Mouse (Mus musculus): ENCODE data around the gene Pate1.

The Pate1 gene

DNA sequence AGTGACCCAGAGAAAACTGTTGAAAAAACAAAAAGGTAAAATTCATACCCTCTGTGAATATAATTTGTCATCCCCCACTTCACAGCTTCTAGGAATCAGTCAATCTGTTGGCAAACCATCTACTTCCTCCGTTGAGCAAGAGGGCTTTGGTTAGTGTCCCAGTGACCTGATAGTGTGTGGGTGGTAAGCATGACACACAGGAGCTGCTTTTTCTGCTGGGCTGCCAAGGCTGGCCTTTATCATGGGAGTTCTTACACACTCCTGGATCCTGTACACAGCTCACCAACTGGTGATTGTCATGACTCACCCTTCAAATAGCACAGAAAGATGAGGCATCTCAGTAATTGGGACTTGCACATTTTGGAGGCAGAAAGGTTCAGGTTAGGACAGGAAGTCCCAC lies at the start of gene Pate1:
Gene Pate1, minus strand, starts transcription at position 378 of the 400 bp plus-strand sequence.
- no peak for DNase-seq (ENCODE audit: low spot score)

DNA sequence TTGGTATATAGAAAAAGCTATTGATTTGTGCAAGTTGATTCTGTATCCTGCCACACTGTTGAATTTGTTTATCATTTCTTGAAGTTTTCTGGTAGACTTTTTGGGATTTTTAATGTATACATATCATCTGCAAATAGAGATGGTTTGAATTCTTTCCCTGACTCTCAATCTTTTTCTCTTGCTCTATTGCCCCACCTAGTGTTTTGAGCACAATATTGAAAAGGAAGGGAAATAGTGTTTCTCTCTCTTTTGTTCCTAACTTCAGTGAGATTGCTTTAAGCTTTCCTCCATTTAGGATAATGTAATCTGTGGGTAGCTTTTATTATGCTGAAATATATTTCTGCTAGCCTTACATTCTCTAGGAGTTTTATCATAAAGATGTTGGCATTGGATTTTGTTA lies 20.1 kb upstream of the Pate1 start:
- no peak for DNase-seq (ENCODE audit: low spot score)

DNA sequence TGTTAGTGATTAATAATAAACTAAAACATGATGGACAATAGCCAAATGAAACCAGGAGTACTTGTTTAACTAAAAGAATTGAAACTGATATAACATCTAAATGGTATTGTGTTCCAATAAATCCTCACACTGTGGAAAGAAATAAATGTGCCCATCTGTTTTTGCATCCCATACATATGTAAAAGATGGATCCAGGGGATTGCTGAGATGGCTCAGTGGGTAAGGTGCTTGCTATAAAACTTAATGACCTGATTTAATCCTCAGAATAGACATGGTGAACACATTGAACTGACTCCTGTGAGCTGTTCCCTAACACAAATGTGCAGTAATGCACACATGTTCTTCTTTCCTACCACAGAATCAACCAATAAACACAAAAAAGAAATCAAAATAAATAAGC lies 4.7 kb upstream of the Pate1 start:
- DNase-seq (ENCODE audit: low spot score), result no peak

DNA sequence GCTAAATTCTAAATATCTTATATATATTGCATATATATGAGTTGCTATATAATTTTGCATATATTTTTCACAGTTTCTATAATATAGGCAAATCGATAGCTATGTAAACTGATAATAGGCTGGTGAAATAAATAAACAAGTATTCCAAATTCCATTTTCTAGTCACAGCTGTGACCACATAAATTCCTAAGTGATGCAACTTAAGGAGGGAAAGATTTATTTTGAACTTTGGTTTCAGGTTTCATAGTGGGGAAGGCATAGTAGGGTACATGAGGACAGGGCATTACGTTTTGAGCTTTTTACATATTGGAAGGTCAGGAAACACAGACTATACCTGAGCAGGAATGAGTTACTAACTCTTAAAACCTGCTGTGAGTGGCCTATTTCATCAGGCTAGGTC lies 13.6 kb downstream of the Pate1 start:
- DNase-seq (ENCODE audit: low spot score), result no peak

DNA sequence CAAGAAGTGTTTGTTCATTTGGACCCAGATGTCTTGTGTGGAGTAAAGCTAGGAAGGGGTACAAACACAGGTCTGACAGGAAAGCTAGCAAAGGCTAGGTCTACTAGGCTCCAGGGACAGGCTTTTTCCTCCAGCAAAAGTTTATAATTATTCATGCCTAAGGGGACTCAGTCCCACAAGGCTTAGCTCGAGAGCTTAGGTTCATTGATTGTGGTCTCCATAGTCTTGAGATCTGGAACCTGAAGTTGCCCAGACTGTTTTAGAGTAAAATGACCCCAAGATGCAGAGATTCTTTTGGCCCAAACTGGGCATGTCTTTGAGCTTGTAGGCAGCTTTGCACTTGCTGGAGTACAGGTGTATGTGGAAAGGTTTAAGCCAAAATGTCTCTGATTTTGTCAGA lies 39.1 kb downstream of the Pate1 start, which contains the start of gene Pate3:
Gene Pate3, minus strand, starts transcription at position 101 of the 400 bp plus-strand sequence.
- DNase-seq (ENCODE audit: low spot score), result no peak

All from urinary bladder, postnatal 10 days (tissue).